Mouse (Mus musculus): ENCODE measurements around the gene Ccdc189.
"Not testable (repeated sequence)": the region's sequence is repeated elsewhere in the genome, so short reads cannot be mapped to it uniquely, and the experiment has no call there.

Gene Ccdc189

DNA sequence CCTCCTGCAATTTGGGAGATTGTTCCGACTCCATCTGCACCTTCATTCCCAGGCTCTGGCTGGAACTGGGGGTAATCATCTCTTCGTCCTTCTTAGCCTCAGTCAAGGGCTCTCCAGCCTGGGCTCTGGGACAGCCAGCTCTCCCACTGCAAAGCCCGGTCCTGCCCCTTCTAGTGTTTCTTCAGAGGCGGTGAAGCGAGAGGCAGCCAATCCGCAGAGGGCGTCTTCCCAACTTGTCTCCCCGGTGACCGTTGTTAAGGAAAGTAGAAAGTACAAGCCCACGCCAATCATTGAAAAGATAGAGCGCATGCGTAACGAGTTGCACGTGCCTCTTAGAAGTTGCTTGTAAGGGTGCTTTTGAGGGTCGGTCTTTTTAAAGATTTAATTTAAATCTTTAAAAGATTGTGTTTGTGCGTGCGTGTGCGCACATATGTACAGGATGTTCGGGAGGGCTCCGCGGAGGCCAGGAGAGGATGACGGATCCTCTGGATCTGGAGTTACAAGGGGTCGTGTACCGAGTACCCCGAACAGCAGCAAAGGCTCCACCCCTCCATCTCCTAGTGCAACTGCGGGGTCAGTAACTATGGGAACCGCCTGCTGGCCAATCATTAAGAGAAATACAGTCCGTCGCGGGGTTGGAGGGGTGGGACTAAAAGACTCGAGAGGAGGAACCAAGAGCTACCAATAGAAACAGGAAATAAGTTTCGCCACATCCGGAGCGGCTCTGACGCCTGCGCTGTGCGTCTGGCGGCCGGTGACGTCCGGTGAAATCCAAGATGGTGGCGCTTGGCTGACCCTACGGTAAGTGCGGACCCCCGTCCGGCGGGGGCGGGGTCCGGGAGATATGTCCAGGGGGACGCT is at the start of gene Ccdc189, which contains the start of gene Rnf40:
Gene Ccdc189, minus strand, starts transcription at position 585 of the 861 bp plus-strand sequence.
Gene Rnf40, plus strand, starts transcription at position 757 of the 861 bp plus-strand sequence.
- DNase-seq (ENCODE audit: low spot score in 2 of 2), result peak; percentile 93 to 97

DNA sequence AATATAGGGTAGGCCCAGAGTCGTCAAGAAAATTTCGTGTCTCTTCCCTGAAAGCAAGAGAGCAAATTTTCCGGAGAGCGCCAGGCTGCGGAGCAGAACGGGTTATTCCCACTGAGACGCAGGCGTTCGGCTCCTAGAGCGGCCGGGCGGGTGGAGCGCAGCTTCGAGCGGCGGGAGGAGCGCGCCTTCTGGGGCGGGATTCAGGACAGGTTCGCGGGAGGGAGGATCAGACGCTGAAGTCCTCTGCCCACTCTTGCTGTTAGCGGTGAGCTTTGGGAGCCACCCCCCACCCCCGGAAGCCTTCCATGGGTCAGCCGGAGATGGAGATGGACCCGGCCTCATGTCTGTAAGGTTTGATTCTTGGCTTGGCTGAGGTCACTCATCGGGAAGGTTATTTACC is 48.6 kb upstream of the Ccdc189 start:
- peak; percentile 47 to 77 for DNase-seq (ENCODE audit: low spot score in 2 of 2)

DNA sequence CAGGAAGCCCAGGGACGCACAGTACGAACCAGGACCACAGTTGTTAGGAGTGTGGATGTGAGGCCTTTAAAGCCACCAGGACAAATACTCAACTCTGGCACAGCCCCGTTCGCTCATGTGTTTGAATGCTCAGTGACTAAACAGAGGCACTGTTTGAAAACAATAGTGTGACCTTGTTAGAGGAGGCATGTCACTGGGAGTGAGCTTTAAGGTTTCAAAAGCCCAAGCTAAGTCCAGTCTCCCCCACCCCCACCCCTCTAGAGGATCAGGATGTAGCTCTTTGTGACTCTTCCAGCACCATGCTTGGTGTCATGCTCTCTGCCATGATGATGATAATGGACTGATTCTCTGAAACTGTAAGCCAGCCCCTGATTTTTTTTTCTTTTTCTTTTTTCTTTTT is 43.0 kb upstream of the Ccdc189 start:
- no peak for DNase-seq (ENCODE audit: low spot score in 2 of 2)

DNA sequence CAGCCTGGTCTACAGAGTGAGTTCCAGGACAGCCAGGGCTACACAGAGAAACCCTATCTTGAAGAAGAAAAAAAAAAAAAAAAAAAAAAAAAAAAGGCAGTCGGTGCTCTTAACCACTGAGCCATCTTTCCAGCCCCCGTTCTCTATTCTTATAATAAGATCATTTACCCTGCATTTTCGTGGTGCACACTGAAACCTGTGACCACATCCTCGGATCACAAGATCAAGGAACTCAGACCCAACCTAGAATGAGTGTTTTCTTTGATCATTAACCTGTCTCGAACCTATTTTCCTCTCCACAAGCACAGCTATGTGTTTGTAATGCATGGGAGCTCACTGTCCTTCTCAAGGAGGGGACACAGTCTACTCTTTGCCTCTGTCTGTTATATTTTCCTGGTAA is 40.3 kb upstream of the Ccdc189 start:
- no peak for DNase-seq (ENCODE audit: low spot score in 2 of 2)

DNA sequence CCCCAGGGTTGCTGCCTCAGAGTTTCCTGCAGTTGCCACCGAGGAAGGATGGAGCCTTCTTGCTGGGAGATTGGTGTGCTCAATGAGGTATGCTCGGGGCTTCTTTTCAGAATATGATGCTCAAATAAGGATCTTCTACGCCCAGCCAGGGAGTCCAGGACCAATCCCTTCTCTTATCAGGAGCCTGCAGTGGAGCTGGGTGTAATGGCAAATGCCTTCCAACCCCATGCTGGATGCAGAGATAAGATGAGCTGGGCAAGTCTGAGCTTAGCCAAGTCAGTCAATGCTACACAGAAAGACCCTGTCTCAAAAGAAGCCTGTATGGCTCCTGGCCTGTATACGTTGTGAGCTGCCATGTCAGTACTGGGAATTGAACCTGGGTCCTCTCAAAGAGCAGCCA is 38.1 kb upstream of the Ccdc189 start:
- no peak for DNase-seq (ENCODE audit: low spot score in 2 of 2)

DNA sequence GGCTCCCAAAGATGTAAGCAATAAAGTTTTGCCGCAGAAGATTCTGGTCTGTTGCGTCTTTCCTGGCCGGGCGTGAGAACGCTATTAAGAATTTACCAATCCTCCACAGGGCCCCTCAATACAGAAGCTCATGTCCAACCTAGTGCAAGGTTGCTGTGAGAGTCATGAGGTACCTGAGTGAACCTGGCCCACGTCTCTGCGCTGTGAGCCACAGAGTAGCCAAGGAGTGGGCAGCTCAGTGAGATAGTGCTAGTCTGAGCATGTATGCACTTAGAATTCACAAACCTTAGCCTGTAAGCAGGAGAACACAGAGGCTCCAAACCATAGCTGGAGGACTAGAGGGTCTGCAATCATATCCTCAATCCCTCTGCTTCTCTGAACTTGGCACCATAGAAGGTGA is 37.6 kb upstream of the Ccdc189 start:
- no peak for DNase-seq (ENCODE audit: low spot score in 2 of 2)

DNA sequence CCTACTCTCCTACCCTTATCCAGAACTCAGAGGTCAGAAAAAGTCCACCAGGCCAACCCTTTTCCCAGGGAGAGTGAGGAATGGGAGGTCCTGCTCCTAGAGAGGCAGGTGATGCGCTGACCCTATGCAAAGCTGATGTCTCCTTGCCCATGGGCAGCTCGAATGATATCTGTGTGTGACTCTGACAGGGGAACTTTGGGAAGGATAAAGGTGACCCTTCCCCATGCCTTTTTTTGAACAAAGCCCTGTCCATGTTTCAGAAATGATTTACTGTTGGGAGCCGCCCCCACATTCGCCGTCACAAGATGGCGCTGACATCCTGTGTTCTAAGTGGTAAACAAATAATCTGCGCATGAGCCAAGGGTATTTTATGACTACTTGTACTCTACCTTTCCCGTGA is 30.0 kb upstream of the Ccdc189 start:
- not testable (repeated sequence) for DNase-seq (ENCODE audit: low spot score in 2 of 2)

DNA sequence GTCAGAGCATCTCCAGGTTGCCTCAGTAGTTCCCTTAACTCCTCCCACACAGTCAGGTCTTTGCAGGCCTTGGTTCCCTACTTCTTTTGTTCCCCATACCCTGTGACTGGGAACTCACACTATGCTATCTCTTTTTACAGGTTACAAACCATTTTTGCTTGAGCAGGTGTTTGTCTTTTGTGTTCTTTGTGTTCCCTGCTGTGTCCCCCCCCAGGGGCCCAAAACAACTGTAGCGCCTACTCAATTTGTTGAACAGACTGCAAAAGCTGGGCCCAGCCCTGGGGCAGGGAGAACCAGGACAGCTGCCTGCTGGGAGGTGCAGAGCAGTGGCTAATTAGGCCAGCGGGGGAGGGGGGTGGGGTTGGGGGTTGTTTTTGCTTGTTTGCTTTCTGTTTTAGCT is 29.6 kb upstream of the Ccdc189 start:
- DNase-seq (ENCODE audit: low spot score in 2 of 2), result peak in 1 of 2 experiments; percentile 11

DNA sequence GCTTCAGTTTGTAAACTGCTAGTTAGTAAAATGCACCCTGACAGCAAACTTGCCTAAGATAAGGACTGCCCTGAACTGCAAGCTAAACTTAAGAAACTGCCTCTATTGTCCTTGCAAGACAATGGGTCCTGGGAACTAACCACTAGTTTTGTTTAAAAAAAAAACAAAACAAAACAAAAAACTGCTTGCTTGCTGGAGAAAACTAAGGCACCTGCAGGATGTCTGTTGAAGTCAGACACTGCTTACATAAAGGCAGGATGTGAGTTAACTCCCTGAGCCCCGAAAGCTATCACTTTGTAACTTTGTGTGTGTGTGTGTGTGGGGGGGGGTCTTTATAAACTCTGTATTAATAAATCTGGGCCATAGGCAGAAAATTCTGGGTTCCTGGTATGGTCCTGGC is 28.5 kb upstream of the Ccdc189 start:
- no peak for DNase-seq (ENCODE audit: low spot score in 2 of 2)

DNA sequence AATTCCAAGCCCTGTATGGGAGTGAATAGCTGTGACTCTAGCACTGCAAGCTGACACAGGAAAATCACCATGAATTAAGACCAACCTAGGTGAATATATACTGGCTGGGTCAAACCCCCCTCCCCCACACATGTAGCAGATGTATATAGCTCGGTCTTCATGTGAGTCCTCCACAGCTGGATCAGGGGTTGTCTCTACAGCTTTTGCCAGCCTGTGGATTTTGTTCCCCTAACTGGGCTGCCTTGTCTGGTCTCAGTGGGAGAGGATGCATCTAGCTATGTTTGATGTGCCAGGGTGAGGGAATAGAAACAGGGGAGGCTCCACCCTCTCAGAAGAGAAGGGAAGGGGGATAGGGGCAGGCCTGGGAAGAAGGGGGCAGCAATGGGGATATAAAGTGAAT is 27.9 kb upstream of the Ccdc189 start:
- DNase-seq (ENCODE audit: low spot score in 2 of 2), result peak in 1 of 2 experiments; percentile 7

DNA sequence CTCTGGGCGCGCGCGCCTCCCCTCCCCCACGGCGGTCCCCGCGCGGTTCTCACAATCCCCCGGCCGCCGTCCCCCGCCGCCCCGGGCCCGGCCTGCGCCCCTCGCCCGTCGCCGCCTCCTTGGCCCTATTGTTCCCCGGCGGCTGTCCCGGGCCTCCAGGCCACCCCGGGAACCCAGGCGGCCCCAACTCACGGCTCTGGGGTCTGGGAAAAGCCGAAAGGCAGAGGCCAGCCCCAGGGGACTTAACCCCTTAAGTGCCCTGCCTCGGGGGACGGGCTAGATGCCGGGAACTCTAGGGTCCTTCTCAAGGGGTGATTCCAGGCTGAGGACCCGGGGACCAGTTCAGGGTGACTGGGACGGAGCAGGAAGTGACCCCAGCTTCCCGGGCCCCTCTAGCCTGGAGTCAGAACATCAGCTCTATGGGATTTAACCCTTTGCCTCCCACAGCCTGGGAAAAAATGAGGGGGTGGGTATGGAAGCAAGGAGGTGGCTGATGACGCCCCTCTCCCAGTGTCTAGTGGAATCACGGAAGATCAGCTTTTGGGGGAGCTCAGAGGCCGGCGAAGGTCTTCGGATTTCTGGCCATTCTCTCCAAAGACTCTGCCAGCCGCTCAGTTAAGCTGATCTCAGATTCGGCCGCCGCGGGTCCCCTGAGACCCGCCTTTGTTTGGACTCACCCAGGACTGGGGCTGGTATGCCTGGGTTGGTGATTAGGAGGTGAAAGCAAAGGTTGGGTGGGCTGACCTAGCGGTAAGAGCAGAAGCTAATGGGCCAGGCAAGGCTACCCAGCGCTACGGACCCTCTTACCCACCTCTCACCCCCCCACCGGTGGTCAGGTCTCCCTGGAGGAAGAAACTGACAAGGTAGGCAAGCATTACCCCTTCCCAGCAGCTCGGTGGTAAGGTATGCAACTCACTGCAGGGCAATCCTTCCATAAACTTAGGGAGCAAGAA is 26.8 kb upstream of the Ccdc189 start, which contains the start of gene Zfp629:
Gene Zfp629, minus strand, starts transcription at position 907 of the 953 bp plus-strand sequence.
- DNase-seq (ENCODE audit: low spot score in 2 of 2), result peak; percentile 81 to 82

DNA sequence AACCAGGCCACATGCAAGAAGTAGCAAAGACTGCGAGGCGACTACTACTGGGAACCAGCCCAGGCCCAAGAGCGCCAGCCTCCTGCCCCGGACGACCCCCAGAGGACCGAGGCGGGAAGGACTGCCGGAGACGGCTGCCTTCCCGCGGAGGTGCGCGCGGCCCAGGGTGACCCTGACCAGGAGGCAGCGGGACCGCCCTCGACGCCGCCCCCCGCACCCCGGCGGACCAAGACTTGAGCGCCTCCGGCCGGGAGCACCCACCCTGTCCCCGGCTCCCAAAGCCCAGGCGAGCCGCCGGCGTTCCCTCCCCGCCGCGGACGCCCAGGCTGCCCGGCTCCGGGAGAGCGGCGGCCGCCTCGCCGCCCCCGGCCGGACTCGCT is 26.1 kb upstream of the Ccdc189 start:
- peak in 1 of 2 experiments; percentile 36 for DNase-seq (ENCODE audit: low spot score in 2 of 2)

DNA sequence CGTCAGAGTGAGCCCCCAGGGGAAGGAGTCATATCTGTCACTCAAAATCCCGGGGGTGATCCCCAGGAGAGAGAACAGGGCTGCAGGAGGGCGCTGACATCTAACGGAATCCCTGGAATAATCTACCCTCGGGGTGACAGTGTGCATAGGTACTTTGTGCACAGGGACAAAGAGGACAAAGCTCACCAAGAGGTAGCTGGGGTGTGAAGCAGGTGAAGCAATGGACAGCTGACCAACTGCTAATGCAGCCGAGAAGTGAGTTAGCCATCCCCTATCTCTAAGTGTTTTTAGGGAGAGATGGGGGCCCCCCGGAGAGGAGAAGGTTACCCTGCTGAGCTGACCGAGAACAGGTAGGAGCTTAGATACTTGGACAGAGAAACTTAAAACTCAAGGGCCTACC is 25.7 kb upstream of the Ccdc189 start:
- DNase-seq (ENCODE audit: low spot score in 2 of 2), result peak in 1 of 2 experiments; percentile 2

DNA sequence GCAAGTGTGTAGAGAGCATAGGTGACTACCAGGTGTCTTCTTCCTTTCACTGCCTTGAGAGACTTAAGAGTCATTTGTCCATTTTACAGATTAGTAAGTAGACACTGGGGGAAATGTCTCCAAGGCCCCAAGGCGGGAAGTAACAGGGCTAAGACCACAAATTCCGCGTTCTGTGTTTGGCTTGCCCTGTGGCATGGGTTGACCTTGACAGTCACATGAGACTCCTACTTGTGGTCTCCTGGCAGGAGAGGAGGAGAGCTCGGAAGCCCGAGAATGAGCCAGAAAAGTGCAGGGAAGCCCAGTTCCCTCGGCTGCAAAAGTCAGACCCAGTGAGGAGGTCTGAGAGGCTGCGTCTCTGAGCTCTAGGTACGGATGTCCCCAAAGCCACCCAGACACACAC is 25.1 kb upstream of the Ccdc189 start:
- DNase-seq (ENCODE audit: low spot score in 2 of 2), result peak in 1 of 2 experiments; percentile 7

DNA sequence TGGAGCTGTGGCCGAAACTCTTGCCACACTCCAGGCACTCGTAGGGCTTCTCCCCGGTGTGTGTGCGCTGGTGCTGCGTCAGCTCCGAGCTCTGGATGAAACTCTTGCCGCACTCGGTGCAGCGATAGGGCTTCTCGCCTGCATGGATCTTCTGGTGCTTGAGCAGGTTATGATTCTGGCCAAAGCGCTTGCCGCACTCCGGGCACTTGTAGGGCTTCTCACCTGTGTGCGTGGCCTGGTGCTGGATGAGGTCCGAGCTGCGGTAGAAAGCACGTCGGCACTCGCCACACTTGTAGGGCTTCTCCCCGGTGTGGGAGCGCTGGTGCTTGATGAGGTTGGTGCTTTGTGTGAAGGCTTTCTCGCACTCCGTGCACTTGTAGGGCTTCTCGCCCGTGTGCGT is 23.2 kb upstream of the Ccdc189 start:
- no peak for DNase-seq (ENCODE audit: low spot score in 2 of 2)

DNA sequence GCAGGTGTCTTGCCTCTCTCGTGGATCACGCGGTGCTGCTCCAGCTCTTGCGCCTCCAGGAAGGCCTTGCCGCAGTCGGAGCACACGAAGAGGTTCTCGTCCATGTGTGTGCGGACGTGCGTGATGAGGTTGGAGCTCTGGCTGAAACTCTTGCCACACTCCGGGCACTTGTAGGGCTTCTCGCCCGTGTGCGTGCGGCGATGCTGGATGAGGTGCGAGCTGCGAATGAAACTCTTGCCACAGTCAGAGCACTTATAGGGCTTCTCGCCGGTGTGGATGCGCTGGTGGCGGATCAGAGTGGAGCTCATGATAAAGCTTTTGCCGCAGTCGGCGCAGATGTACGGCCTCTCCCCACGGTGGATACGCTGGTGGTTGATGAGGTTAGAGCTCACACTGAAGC is 22.6 kb upstream of the Ccdc189 start:
- no peak for DNase-seq (ENCODE audit: low spot score in 2 of 2)

DNA sequence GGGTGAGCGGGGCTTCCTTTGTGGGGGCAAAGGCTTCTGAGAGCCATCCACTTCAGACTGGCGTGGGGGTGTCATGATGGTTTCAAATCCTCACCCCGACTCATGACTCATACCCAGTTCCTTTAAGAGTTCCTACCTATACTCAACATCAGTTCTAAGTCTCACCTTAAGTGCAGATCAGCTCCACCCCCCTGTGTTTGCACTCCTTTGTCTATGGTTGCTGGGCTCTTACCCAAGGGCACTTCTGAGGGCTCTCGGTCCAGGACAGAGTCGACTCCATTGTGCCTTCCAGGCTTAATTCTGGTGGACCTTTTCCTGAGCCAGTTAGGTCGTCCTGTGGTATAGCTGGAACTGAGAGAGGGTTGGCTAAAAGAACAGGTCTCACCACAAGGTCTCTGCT is 18.8 kb upstream of the Ccdc189 start:
- DNase-seq (ENCODE audit: low spot score in 2 of 2), result no peak

DNA sequence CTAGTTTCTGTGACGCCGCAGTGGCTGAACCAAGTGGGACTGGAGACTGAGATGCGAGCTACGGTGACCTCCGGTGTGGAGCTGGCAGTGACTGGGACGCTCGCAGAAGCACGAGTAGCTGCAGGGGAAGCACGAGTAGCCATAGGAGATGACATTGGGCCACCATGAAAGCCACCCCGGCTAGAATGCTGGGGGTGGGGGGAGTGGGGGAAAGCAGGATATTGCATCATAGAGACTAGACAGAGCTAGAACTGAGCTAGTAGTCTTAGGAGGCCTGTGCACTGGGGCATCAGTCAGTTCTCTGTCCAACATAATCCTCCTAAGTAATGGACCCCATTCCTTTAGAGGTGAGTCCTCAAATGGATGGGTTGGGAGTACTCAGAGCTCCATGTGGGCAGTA is 15.9 kb upstream of the Ccdc189 start:
- DNase-seq (ENCODE audit: low spot score in 2 of 2), result no peak

DNA sequence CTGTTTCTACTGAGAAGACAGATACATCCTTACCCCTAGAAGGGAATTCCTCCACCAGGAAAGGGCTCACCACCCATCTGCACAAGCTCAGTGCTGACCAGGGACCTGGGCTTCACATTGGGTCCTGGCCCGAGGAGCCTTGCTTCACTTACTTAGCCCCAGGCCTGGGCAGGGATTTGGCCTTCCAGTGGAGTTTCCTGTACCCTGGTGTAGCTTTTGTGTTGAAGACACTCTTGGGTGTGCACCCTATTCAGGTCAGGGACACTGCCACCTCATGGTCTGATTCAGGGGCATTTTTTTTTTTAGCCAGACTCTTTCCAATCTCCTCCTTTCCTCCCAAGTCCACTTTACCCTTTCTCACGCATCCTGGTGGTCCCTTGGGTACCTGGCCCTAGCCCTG is 14.5 kb upstream of the Ccdc189 start:
- DNase-seq (ENCODE audit: low spot score in 2 of 2), result no peak

DNA sequence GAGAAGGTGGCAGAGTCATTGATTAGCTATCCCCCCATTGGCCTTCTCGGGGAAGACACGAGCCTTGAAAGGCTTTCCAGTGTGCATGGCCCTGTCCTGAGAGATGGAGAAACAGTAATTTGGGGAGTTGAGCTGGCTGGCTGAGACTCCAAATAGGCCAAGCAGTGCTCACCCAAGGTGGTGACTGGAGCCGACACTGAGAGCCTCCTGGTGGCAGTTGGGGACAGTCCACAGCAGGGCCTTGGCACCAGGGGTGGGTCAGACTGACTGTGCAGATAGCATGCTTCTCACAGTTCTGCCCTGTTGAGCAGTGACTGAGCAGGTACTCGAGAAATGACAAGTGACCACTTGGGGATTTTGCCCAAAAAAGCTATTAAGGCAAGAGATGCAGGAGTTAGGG is 13.3 kb upstream of the Ccdc189 start:
- no peak for DNase-seq (ENCODE audit: low spot score in 2 of 2)

DNA sequence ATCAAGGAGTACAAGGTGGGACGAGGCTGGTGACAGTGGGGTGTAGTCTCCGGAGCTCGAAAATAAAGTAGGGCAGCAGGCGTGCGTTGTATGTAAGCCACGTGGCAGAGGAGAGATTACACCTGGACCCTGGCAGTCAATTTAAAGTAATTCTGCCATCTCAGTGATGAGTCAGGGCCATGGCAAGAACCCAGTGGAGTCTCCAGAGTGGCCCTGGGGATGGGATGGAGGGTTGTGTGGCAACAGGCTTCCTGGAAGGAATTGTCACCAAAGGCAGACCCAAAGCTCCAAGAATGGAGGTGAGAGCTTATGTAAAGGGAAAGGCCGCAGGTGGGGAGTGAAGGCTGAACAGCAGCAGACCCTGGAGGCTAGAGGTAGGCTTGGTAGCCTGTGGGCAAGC is 12.2 kb upstream of the Ccdc189 start:
- no peak for DNase-seq (ENCODE audit: low spot score in 2 of 2)

DNA sequence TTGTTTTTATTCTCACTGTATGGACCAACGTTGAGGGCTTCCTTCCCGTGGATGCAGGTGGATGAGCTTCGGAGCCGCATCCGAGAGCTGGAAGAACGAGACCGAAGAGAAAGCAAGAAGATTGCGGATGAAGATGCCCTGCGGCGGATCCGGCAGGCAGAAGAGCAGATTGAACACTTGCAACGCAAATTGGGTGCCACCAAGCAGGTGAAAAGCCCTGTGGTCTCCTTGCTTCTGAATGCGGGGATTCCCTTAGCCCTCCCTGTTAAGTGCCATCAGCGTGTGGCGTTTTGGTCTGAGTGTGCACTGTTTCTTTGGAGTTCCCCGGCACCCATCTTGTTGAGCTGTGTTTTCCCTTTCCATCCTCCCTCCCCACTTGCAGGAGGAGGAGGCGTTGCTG is 8.4 kb upstream of the Ccdc189 start:
- no peak for DNase-seq (ENCODE audit: low spot score in 2 of 2)

Measured in frontal cortex, postnatal 10 days (tissue).